Mouse (Mus musculus) cerebellum, adult (tissue): ENCODE results near the gene 3110040M04Rik.
"Not testable (repeated sequence)": the region's sequence is repeated elsewhere in the genome, so short reads cannot be mapped to it uniquely, and the experiment has no call there.

Source experiments
- ATAC-seq: cut with Nextera tagmentation; 2 replicates; pipeline ENCODE4 v1.9.2; 2017; ENCODE audit warnings: mild to moderate bottlenecking, moderate library complexity, mixed read lengths; ENCODE audit not compliant: insufficient number of reproducible peaks, low FRiP score, low TSS enrichment

The 3110040M04Rik gene

DNA sequence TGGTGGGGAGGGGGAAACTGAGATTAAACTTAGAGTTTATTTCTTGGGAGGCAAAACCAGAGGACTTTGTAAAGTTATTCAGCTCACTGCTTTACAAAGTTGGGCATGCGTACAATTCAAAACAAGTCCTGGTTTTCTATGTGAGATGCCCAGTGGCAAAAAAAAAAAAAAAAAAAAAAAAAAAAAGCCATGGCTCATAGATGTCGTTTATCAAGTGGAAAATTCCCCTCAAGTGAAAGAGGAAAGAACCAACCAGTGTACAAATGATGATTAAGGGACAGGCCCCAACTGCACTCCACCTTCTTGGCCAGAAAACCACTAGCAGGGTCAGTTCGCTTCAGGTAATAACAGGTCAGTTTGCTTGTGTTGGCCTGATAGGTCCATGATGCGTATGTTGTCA, 15.5 kb upstream of the 3110040M04Rik start:
- no peak for ATAC-seq

DNA sequence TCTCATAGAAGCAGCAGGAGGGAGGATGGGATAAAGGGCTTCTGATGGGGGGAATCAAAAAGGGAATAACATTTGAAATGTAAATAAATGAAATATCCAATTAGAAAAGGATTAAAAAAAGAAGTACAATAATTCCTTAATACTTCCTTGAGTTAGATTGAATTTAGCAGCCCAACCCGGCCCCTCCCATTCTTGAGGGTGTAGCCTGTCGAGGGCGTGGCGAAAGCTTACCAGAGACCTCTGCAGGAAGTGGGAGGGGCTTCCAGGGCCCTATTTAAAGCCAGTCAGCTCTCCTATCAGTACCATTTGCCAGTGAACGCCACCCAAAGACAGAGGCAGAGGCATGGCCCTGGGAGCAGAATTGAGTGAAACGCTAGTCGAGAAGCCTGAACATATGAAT, 11.8 kb upstream of the 3110040M04Rik start, which contains the start of gene Gm8947:
TSS of gene Gm8947 (plus strand) at position 302 of the 400 bp plus-strand sequence.
- ATAC-seq = not testable (repeated sequence)

GRCm38 (mm10) chr1:151192739-151193138, 11.2 kb upstream of the 3110040M04Rik start:
- not testable (repeated sequence) for ATAC-seq

DNA sequence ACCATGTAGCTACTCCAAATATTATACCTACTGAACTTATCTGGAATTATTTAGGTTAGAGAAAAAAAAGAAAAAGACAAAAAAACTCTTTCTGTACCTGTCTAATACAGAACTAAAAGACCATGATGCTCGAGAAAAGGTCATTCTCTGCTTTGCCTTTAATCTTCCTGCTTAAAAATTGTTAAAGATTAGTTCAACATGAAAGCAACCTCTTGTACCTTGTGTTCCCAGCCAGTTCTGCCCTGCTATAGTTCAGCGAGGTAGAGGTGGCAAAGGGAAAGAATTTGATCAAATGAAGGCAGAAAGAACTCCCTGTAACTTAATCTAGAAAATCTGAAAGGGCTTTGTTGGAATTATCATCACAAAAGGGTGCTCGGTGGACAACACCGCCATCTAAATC, 7.9 kb upstream of the 3110040M04Rik start:
- ATAC-seq = not testable (repeated sequence)

DNA sequence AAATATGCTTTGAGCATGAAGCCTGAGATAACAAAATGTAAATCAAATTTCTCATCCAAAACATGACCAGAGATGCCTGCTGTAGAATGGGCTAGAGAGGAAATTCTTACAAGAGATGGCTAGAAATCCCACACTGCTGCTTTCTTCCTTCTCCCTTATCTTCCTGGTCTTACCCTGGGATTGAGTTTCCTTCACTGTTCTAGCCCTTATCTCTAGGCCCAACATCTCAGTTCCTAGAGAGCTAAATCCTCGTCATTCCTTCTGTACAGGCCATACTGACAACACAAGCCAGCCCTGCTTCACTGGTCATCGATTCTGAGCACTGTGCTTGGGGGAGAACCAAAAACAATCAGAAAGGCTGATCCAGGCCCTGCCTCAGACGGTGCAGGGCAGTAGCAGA, 7.2 kb upstream of the 3110040M04Rik start:
- ATAC-seq = not testable (repeated sequence)

DNA sequence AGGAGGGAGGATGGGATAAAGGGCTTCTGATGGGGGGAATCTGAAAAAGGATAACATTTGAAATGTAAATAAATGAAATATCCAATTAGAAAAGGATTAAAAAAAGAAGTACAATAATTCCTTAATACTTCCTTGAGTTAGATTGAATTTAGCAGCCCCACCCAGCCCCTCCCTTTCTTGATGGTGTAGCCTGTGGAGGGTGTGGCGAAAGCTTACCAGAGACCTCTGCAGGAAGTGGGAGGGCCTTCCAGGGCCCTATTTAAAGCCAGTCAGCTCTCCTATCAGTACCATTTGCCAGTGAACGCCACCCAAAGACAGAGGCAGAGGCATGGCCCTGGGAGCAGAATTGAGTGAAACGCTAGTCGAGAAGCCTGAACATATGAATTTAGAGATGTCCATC, 5.8 kb upstream of the 3110040M04Rik start, which contains the start of gene Gm47995:
TSS of gene Gm47995 (plus strand) at position 329 of the 400 bp plus-strand sequence.
- not testable (repeated sequence) for ATAC-seq

DNA sequence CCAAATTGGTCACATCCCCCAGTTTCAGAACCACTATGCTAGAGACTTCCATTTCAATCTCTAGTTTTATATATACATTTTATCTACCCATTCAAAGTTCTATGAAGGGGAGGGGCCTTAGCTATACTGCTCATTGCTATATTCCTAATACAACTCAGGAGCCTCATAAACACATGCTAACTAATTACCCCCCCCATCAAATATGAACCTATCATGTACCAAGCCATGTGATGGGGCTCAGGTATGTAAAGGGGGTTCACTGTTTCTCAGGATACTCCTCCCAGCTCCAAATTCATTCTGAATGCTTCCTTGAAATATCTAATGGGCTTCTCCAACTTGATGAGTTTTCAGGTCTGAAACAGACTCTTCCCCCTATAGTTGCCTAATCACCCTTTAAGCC, 3.3 kb upstream of the 3110040M04Rik start:
- peak; percentile 45; the same call in 1 of the 2 replicates for ATAC-seq

DNA sequence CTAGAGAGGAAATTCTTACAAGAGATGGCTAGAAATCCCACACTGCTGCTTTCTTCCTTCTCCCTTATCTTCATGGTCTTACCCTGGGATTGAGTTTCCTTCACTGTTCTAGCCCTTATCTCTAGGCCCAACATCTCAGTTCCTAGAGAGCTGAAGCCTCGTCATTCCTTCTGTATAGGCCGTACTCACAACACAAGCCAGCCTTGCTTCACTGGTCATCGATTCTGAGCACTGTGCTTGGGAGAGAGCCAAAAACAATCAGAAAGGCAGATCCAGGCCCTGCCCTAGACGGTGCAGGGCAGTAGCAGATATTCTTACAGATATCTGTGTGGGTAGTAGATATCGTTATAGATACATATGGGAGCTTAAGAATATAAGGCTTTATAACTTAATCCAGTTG, 1.1 kb upstream of the 3110040M04Rik start:
- not testable (repeated sequence) for ATAC-seq

DNA sequence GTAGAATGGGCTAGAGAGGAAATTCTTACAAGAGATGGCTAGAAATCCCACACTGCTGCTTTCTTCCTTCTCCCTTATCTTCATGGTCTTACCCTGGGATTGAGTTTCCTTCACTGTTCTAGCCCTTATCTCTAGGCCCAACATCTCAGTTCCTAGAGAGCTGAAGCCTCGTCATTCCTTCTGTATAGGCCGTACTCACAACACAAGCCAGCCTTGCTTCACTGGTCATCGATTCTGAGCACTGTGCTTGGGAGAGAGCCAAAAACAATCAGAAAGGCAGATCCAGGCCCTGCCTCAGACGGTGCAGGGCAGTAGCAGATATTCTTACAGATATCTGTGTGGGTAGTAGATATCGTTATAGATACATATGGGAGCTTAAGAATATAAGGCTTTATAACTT, 4.6 kb downstream of the 3110040M04Rik start:
- peak; percentile 36; the same call in 1 of the 2 replicates for ATAC-seq

- not testable (repeated sequence) for ATAC-seq
Measured at GRCm38 (mm10) chr1:151208944-151209343, 5.0 kb downstream of the 3110040M04Rik start.

DNA sequence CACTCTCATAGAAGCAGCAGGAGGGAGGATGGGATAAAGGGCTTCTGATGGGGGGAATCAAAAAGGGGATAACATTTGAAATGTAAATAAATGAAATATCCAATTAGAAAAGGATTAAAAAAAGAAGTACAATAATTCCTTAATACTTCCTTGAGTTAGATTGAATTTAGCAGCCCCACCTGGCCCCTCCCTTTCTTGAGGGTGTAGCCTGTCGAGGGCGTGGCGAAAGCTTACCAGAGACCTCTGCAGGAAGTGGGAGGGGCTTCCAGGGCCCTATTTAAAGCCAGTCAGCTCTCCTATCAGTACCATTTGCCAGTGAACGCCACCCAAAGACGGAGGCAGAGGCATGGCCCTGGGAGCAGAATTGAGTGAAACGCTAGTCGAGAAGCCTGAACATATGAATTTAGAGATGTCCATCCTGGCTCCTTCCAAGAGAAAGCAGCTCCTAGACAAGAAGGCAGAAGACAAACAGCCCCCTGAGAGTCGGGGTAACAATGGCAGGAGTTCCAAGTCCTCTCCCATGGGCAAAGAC, 6.0 kb downstream of the 3110040M04Rik start, which contains the start of gene Gm47996:
TSS of gene Gm47996 (plus strand) at position 308 of the 532 bp plus-strand sequence.
- ATAC-seq = not testable (repeated sequence)

DNA sequence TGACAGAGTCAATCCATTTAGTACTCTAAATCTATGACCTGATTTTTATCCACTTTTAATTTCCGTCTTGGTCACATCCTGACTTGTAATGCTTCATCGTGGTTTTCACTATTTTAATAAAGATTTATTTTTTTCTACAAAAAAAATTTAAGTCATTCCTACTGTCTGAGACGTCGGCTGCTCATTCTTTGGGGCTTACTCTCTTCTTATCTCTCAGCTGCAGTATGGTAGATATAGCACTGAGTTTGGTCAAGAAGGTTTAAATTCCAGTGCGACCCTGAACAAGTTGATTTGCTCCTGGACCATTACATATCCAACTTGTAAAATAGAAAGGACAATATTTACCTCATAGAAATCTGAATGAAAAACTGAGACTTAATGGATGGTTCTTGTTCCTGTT, 7.7 kb downstream of the 3110040M04Rik start:
- ATAC-seq = not testable (repeated sequence)

DNA sequence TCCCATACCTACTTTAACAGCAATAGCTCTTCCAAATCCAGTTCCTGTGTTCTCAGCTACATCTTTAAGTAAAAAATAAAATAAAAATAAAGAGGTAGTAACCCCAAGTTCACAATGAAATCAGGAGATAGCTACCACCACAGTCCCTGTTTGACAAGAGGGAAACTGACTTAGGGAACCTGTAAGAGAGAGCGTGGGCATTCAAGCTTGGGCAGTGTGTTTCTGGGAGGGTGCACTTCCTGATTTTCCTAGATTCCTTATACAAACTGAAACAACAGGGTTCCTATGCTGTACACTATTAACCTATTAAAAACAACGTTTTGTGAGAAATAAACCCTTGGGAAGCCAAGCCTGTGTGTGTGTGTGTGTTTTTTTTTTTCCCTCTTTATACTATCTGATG, 10.9 kb downstream of the 3110040M04Rik start:
- ATAC-seq = no peak

DNA sequence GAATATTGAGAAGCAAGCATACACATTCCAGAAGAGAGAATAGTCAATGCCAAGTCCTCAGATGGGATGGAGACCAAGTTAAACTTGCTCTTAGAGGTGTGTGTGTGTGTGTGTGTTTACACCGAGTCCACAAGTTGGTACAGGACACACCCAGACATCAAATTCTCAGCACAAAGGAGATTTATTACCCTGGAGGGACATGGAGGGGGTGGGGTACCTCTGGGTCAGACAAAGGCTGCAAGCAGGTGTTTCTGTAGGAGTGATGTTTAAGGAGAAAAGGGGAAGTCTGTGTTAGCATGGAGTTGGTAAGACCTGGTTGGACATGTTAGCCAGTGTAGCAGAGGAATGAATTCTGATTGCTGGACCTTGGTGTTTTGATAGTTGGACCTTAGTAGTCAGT, 12.1 kb downstream of the 3110040M04Rik start:
- no peak for ATAC-seq

DNA sequence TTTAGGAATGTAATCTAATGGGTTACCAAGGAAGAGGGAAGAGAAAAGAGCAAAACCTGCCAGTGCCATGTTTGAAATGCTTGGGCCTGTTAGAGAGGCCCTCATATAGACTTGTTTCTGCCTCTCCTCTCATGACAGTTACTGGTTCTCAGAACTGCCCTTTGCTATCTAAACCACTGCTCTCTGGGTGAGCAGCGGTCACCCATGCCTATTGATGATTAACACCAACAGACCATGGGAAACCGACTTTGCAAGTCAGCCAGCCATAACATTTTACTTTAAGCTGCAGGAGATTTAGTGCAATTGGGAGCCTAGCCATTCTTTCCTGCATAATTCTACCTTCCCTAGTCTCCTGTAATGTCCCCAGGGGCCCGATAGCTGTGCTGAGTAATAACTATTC, 12.5 kb downstream of the 3110040M04Rik start:
- no peak for ATAC-seq

DNA sequence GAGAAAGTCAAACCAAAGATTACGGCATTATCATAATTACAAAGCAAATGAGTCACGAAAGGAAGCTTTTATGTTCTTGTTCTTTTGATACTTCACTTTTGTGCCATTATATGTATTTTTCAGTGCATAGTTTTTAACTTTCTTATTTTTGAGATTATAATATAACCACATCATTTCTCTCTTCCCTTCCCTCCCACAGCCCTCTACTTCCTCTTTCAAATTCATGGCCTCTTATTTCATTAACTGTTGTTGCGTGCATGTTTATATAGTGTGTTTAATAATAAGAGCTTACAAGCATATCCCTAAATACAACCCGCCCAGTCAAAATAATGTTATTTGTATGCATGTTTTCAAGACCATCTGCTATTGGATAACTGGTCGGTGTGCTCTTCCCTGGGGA, 15.1 kb downstream of the 3110040M04Rik start:
- no peak for ATAC-seq

DNA sequence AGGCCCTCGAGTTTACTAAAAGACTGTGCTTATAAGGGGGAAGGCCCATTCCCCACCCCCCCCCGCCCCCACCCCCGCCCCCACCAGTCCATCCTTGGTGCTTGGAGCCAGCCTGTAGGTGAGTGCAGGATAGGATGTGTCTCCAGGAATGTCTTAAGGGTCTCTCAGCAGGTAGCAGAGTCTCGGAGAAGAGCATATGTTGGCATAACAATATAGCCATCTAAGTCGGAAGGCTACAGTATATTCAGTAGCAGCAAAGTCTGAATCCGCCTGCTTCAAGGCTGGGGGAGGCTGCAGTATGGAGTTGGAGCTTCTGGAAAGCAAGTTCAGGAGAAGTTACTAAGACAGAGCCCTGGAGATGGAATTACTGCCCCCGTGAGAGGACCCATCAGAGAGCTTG, 16.2 kb downstream of the 3110040M04Rik start:
- ATAC-seq = no peak

GRCm38 (mm10) chr1:151222561-151223267, 18.8 kb downstream of the 3110040M04Rik start:
- no peak for ATAC-seq

DNA sequence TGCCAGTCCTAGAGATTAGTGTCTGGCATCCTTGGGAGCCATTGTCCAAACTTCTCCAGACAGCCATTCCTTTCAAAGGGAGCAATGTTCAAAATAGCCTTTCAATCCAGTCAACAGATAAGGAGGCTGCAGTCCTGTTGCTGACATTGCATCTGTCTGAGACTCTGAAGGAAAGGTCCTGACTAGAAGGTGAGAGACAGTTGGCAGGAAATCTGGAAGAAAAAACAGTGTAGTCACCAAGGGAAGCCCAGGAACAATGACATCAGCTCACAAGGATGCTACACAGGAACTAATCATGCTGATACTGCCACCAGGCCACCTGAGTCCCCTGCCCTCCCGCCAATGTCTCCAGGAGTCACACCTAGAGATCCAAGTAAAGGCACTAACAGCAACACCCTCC, 19.5 kb downstream of the 3110040M04Rik start:
- no peak for ATAC-seq

DNA sequence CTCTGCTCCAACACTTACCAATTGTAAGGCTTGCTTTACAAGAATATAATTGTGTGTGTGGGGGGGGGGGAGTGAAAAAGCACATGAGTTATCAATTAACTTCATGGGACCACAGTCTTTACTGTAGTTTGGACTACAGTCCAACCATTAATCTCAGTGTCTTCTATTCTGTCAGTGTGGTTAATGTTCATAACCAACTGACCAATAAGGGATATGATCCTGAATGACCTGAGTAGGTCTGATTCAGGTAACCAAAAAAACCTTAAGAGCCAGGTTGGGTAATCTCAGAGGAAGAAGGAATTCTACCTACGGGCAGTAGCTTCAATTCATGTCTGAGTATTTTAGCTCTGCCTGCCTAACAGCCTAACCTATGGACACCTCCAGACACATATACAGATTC, 20.6 kb downstream of the 3110040M04Rik start:
- ATAC-seq = no peak

DNA sequence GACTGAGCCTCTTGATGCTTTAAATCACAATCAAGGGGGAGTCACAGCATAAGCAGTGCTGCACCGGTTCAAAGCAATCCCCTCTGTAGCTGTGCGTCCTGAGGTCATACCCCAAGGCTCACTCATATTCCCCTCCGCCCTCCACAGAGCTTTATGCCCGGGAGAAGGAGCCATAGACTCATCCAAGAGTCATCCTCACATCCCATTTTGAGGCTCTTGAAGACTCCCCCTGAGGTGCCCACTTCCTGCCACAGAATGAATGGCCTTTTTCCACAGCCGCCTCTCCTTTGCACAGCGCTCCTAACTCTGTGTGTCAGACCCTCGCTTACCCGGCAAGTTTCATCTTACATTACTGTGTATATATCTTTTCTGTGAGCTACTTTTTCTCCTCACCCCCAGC, 23.6 kb downstream of the 3110040M04Rik start:
- ATAC-seq = no peak
